Mouse (Mus musculus) hindbrain, postnatal 0 days (tissue): ENCODE data around the gene Igfbp2. TPM values are rescaled to one million over a fixed set of nuclear protein-coding genes. Genes with fewer than 3 reads are reported as not detected.
A peak's percentile ranks its signal among the peaks of the same experiment; 100 is the strongest.

Source experiments
- ATAC-seq: fragments of 200-750 bp; cut with Nextera tagmentation; 2 replicates; pipeline ENCODE4 v1.8.0; 2017; ENCODE audit warnings: mild to moderate bottlenecking, moderate TSS enrichment, moderate library complexity
- DNase-seq: peaks from one replicate; pipeline ENCODE4 v3.0.0-alpha.2; 2015; ENCODE audit warnings: low spot score
- H3K27ac ChIP-seq: fragments of 300-500 bp; sonication (generic); 2 replicates; pipeline ENCODE4 v1.5.1; 2014; ENCODE audit warnings: mild to moderate bottlenecking
- H3K27me3 ChIP-seq: fragments of 300-500 bp; sonication (generic); 2 replicates; pipeline ENCODE4 v1.6.1; 2014; ENCODE audit warnings: low read length, mixed read lengths; ENCODE audit not compliant: insufficient read depth
- H3K36me3 ChIP-seq: fragments of 300-500 bp; sonication (generic); 2 replicates; pipeline ENCODE4 v1.6.1; 2014; ENCODE audit warnings: low read length, mixed read lengths; ENCODE audit not compliant: insufficient read depth
- H3K4me1 ChIP-seq: fragments of 300-500 bp; sonication (generic); 2 replicates; pipeline ENCODE4 v1.6.1; 2014; ENCODE audit warnings: antibody characterized with exemption, low read length, mixed read lengths; ENCODE audit not compliant: insufficient read depth
- H3K4me2 ChIP-seq: fragments of 300-500 bp; sonication (generic); 2 replicates; pipeline ENCODE4 v1.6.1; 2014; ENCODE audit warnings: low read depth, mild to moderate bottlenecking, low read length, moderate library complexity, mixed read lengths
- H3K4me3 ChIP-seq: fragments of 300-500 bp; sonication (generic); 2 replicates; pipeline ENCODE4 v1.5.1; 2014; ENCODE audit warnings: low read length
- H3K9ac ChIP-seq: fragments of 300-500 bp; sonication (generic); replicated peaks from 2 replicates; pipeline ENCODE4 v1.6.1; 2014; ENCODE audit warnings: mild to moderate bottlenecking, low read length, moderate library complexity, mixed read lengths
- H3K9me3 ChIP-seq: fragments of 300-500 bp; sonication (generic); 2 replicates; pipeline ENCODE4 v1.6.1; 2016; ENCODE audit warnings: low read length, mixed read lengths
- CTCF ChIP-seq: IDR thresholded peaks from 2 replicates; pipeline ENCODE4 v1.5.1; 2016; ENCODE audit warnings: antibody characterized with exemption, control low read depth, low read depth
- WGBS: fragments of 180-500 bp; shearing (Covaris S2); extraction: QIAGEN DNeasy Blood & Tissue Kit; methylation state at CpG from one replicate; pipeline ENCODE4 v1.1.7; 2014; 5-methylcytosine and 5-hydroxymethylcytosine counted together
- polyA plus RNA-seq: library from polyadenylated mRNA; unstranded; fragments of >200 nt; fragmentation: Nextera tagmentation; extraction: Ambion mirVana; gene quantifications from 2 replicates; pipeline ENCODE4 v1.2.1, GENCODE M21; 2015
- total RNA-seq: library from RNA; depleted of rRNA; stranded (reverse); fragments of >200 nt; gene quantifications from 2 replicates; pipeline ENCODE4 v1.2.3, GENCODE M21; 2014

Igfbp2 gene
- total and polyA plus RNA-seq, 2 experiments from 2014 or later = 480 to 686 TPM

DNA sequence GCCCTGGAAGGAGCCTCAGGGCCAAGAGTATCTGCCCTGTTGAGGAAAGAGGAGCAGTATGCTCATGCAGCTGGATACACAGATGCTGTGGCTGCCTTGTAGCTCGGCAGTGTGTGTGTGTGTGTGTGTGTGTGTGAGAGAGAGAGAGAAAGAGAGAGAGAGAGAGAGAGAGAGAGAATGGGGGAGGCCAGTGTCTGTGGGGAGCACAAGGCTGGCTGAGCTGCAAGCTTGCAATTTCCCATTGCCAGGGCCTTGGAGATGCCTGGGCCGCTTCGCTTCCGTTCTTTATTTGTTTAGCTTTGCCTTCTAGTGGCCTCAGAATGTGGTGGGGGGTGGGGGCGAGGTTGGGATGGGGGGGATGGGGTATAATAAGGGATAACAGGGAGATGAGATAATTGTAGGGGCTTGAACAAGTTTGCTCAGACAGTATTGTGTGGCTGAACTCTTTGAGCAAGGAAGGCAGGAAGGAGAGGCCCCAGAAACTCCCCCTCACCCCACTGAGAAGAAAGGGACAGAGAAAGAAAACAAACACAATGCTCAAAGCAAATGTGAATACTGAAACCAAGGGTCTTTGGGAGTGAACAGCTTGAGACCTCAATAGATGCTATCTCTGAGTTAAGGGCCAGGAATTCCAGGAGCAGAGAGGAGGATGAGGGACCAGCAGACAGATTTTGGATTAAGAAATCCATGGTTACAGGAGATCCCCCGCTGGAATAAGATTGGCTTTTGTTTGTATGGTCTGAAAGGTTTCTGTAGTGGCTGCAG lies 10.5 kb upstream of the Igfbp2 start:
- Histone ChIP-seq H3K27ac (no peak overlapping the region), H3K9ac (no peak overlapping the region), H3K9me3 (no peaks in the 10 kb centered on the region), H3K36me3 (no peaks in the 10 kb centered on the region), H3K4me1 (peaks cover 2% of the 10 kb centered on the region; the same call in 1 of the 2 replicates), H3K4me2 (no peak overlapping the region), H3K27me3 (no peaks in the 10 kb centered on the region), H3K4me3 (no peak overlapping the region)
- DNase-seq (no peak), ATAC-seq (peak; percentile 61)
- WGBS = 21% methylated on average over 6 of the region's 6 CpGs
- no peak for TF ChIP-seq CTCF

DNA sequence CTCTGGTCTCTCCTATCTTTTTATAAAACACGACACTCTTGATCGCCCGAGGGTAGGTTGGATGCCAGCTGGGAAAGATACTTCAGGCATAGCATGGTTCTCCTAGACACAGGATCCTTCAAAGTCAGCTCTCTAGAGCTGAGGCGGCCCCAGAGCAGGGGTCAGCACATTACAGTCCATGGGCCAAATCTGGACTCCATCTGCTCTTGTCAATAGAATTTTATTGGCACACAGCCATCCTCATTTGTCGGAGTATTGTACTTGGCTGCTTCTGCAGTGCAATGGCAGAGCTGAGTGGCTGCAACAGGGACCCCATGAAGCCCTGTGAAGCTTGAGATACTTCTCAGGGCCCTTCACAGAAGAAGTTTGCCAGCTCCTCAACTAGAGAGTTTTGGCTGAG lies 9.1 kb upstream of the Igfbp2 start:
- peak; percentile 56 for DNase-seq
- Histone ChIP-seq H3K36me3 (no peaks in the 10 kb centered on the region), H3K9ac (no peak overlapping the region), H3K4me2 (no peak overlapping the region), H3K27ac (no peak overlapping the region), H3K4me1 (peaks cover 2% of the 10 kb centered on the region; the same call in 1 of the 2 replicates), H3K9me3 (no peaks in the 10 kb centered on the region), H3K27me3 (no peaks in the 10 kb centered on the region), H3K4me3 (no peak overlapping the region)
- no peak for TF ChIP-seq CTCF
- 32% methylated on average over 5 of the region's 5 CpGs for whole genome bisulfite sequencing
- peak; percentile 52; the same call in 1 of the 2 replicates for ATAC-seq

DNA sequence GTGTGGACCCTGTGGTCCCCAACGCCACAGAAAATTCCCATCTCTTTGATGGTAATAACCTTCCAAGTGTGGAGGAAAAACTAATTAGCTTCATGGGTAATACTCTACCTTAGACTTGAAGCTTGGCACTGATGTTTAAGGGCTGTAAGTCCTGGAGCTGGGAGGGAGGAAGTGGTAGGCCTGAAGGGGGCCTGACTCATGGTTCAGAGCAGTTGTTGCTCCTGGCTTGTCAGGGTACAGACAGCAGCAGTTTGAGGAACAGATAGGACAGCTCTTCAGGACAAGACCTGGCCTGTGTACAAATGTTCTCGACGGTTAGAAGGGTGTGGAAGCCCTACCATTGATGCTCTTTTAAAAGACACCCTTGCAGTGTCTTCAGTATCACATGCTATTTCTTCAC lies 8.7 kb upstream of the Igfbp2 start:
- Histone ChIP-seq H3K4me3 (no peak overlapping the region), H3K27me3 (no peaks in the 10 kb centered on the region), H3K9ac (no peak overlapping the region), H3K36me3 (no peaks in the 10 kb centered on the region), H3K9me3 (no peaks in the 10 kb centered on the region), H3K27ac (no peak overlapping the region), H3K4me1 (peaks cover 2% of the 10 kb centered on the region; the same call in 1 of the 2 replicates), H3K4me2 (no peak overlapping the region)
- TF ChIP-seq CTCF = no peak
- ATAC-seq (no peak), DNase-seq (no peak)
- WGBS = 81% methylated on average over 3 of the region's 3 CpGs

DNA sequence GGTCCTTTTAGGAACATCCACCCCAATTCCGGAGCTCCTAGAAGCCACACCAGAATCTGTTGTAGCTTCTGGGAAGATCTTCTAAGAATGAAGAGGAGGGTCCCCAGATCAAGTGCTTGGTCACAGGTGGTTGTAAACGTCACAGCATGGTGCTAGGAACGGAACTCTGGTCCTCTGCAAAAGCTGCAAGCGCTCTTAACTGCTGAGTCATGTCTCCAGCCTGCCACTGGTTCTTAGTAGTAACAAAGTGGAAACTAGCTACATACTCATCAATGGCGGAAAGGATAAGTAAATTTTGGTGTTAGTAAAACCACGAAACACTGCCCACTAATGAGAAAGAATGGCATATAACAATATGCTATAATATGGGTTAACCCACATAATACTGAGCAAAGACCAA lies 4.3 kb upstream of the Igfbp2 start:
- Histone ChIP-seq H3K9ac (no peak overlapping the region), H3K4me1 (no peaks in the 10 kb centered on the region), H3K36me3 (no peaks in the 10 kb centered on the region), H3K27ac (no peak overlapping the region), H3K4me3 (no peak overlapping the region), H3K27me3 (no peaks in the 10 kb centered on the region), H3K4me2 (no peak overlapping the region), H3K9me3 (no peaks in the 10 kb centered on the region)
- DNase-seq (no peak), ATAC-seq (no peak)
- TF ChIP-seq CTCF = no peak
- 88% methylated on average over 6 of the region's 6 CpGs for WGBS

DNA sequence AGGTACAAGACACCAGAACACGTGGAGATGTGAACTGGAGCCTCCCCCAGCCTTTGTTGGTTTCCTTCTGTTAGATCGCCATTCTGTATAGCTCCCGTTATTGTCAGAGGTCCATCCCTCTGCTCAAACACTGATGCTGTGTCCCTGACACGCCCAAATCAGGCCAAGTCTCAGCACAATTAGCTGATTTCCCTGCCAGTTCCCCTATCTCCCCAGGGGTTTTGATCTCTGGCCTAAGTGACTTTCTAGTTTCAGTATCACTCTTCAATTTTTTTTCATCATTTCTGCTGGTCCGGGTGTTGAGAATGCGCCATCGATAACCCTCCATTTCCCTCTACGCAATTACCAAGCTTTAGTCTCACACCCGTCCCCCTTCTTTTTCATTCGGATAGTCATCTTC lies 1.4 kb upstream of the Igfbp2 start:
- H3K4me1 ChIP-seq = peaks cover 15% of the 10 kb centered on the region
- ATAC-seq = no peak

DNA sequence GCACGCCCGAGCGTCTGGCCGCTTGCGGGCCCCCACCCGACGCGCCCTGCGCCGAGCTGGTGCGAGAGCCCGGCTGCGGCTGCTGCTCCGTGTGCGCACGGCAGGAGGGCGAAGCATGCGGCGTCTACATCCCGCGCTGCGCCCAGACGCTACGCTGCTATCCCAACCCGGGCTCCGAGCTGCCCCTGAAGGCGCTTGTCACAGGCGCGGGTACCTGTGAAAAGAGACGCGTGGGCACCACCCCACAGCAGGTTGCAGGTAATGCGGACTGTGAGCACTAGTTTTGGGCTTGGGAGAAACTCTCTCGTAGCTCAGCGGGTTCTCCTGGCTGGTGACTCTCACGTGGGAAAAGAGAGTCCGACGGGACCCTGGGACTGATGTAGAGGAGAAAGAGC lies 401 bp downstream of the Igfbp2 start:
- 0% methylated on average over 37 of the region's 37 CpGs for WGBS
- Histone ChIP-seq H3K9me3 (no peaks in the 10 kb centered on the region), H3K4me2 (peak overlapping the region; percentile 97), H3K4me3 (peak overlapping the region; percentile 76), H3K27me3 (no peaks in the 10 kb centered on the region), H3K9ac (peak overlapping the region; percentile 76), H3K4me1 (peaks cover 23% of the 10 kb centered on the region), H3K36me3 (no peaks in the 10 kb centered on the region), H3K27ac (peak overlapping the region; percentile 71)
- no peak for TF ChIP-seq CTCF
- DNase-seq (no peak), ATAC-seq (peak; percentile 63; the same call in 1 of the 2 replicates)

More for the DNA sequence above, 1.4 kb upstream of the Igfbp2 start:
- H3K27me3 ChIP-seq = no peaks in the 10 kb centered on the region
- H3K27ac ChIP-seq = no peak overlapping the region
- H3K9me3 ChIP-seq = no peaks in the 10 kb centered on the region
- no peak for DNase-seq
- 68% methylated on average over 10 of the region's 10 CpGs for WGBS
- no peak for TF ChIP-seq CTCF
- no peaks in the 10 kb centered on the region for H3K36me3 ChIP-seq
- no peak overlapping the region for H3K4me3 ChIP-seq
- H3K9ac ChIP-seq = no peak overlapping the region
- H3K4me2 ChIP-seq = no peak overlapping the region

DNA sequence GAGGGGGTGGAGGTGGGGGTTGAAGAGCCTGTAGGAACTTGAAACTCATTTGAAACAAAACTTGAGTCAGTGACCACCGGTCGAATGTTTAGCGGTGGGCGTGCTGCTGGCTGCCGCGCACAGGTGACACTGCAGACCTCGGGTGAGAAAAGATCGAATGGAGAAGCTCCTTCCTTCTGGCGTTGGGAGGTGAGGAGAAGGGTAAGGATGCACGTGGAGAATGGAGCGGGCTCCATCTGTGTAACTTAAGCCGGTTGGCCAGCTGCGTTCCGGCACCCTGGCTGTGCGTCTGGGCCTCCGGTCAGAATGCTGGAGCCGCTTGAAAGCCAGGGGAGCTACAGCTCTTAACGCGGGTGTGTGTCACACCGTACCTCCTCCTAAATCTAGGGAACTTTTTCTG lies 983 bp downstream of the Igfbp2 start:
- peak overlapping the region; percentile 97 for H3K4me2 ChIP-seq
- H3K27ac ChIP-seq = peak overlapping the region; percentile 71; the same call in 1 of the 2 replicates
- no peak for TF ChIP-seq CTCF
- H3K27me3 ChIP-seq = no peaks in the 10 kb centered on the region
- H3K4me3 ChIP-seq = peak overlapping the region; percentile 76
- peak; percentile 55 for DNase-seq
- peaks cover 23% of the 10 kb centered on the region for H3K4me1 ChIP-seq
- no peaks in the 10 kb centered on the region for H3K9me3 ChIP-seq
- ATAC-seq = peak; percentile 13; the same call in 1 of the 2 replicates
- H3K9ac ChIP-seq = peak overlapping the region; percentile 76
- 1% methylated on average over 20 of the region's 20 CpGs for WGBS
- H3K36me3 ChIP-seq = no peaks in the 10 kb centered on the region
